Mouse (Mus musculus) intestine, embryonic 14.5 days (tissue): ENCODE measurements around the gene Fpgs. TPM values are rescaled to one million over a fixed set of nuclear protein-coding genes. Genes with fewer than 3 reads are reported as not detected.
A peak's percentile ranks its signal among the peaks of the same experiment; 100 is the strongest.

Experiments
- ATAC-seq: fragments of 200-750 bp; cut with Nextera tagmentation; replicated peaks from 2 replicates; pipeline ENCODE4 v1.8.0; 2017; ENCODE audit warnings: low read depth, moderate number of reproducible peaks, moderate TSS enrichment, moderate library complexity; ENCODE audit not compliant: low FRiP score, low TSS enrichment
- DNase-seq: peaks from one replicate; pipeline ENCODE4 v3.0.0-alpha.2; 2018; ENCODE audit warnings: low spot score
- H3K27ac ChIP-seq: fragments of 300-500 bp; sonication (generic); 2 replicates; pipeline ENCODE4 v1.5.1; 2014; ENCODE audit warnings: low read depth, mild to moderate bottlenecking, control low read depth
- H3K27me3 ChIP-seq: fragments of 300-500 bp; sonication (generic); replicated peaks from 2 replicates; pipeline ENCODE4 v1.6.1; 2014; ENCODE audit warnings: low read length, control low read depth; ENCODE audit not compliant: control insufficient read depth, insufficient read depth
- H3K36me3 ChIP-seq: fragments of 300-500 bp; sonication (generic); 2 replicates; pipeline ENCODE4 v1.6.1; 2014; ENCODE audit warnings: low read length, control low read depth; ENCODE audit not compliant: control insufficient read depth, insufficient read depth
- H3K4me1 ChIP-seq: fragments of 300-500 bp; sonication (generic); replicated peaks from 2 replicates; pipeline ENCODE4 v1.6.1; 2014; ENCODE audit warnings: low read length, control low read depth, mixed read lengths; ENCODE audit not compliant: control insufficient read depth, insufficient read depth
- H3K4me2 ChIP-seq: fragments of 300-500 bp; sonication (generic); 2 replicates; pipeline ENCODE4 v1.6.1; 2014; ENCODE audit warnings: low read length
- H3K4me3 ChIP-seq: fragments of 300-500 bp; sonication (generic); 2 replicates; pipeline ENCODE4 v1.5.1; 2014; ENCODE audit warnings: low read depth, low read length, control low read depth, mixed read lengths
- H3K9ac ChIP-seq: fragments of 300-500 bp; sonication (generic); 2 replicates; pipeline ENCODE4 v1.6.1; 2014; ENCODE audit warnings: mild to moderate bottlenecking, low read length
- H3K9me3 ChIP-seq: fragments of 300-500 bp; sonication (generic); 2 replicates; pipeline ENCODE4 v1.6.1; 2016; ENCODE audit warnings: low read length, control low read depth; ENCODE audit not compliant: control insufficient read depth
- WGBS: fragments of 180-500 bp; shearing (Covaris S2); extraction: QIAGEN DNeasy Blood & Tissue Kit; methylation state at CpG from one replicate; pipeline ENCODE4 v1.1.7; 2014; 5-methylcytosine and 5-hydroxymethylcytosine counted together
- polyA plus RNA-seq: library from polyadenylated mRNA; unstranded; fragments of >200 nt; fragmentation: Nextera tagmentation; extraction: Ambion mirVana; gene quantifications from 2 replicates; pipeline ENCODE4 v1.2.1, GENCODE M21; 2014

Fpgs gene
- polyA plus RNA-seq, 1 experiment from 2014 or later, result 35.6 TPM

GRCm38 (mm10) chr2:32687562-32687961, 16.4 kb downstream of the Fpgs start:
- H3K36me3 ChIP-seq, result peaks cover 57% of the 10 kb centered on the region
- DNase-seq (no peak), ATAC-seq (no peak)
- H3K4me1 ChIP-seq, result peaks cover 6% of the 10 kb centered on the region
- no peaks in the 10 kb centered on the region for H3K27me3 ChIP-seq
- H3K4me3 ChIP-seq, result no peak overlapping the region
- H3K4me2 ChIP-seq, result no peak overlapping the region
- H3K27ac ChIP-seq, result no peak overlapping the region
- WGBS, result 93% methylated on average over 8 of the region's 8 CpGs
- no peaks in the 10 kb centered on the region for H3K9me3 ChIP-seq
- H3K9ac ChIP-seq, result no peak overlapping the region

GRCm38 (mm10) chr2:32686640-32687039, 17.3 kb downstream of the Fpgs start:
- 88% methylated on average over 6 of the region's 6 CpGs for WGBS
- Histone ChIP-seq H3K4me3 (no peak overlapping the region), H3K27ac (no peak overlapping the region), H3K9ac (no peak overlapping the region), H3K9me3 (no peaks in the 10 kb centered on the region), H3K36me3 (peaks cover 64% of the 10 kb centered on the region), H3K4me1 (peaks cover 8% of the 10 kb centered on the region; the same call in 1 of the 2 replicates), H3K4me2 (no peak overlapping the region), H3K27me3 (no peaks in the 10 kb centered on the region)
- ATAC-seq (no peak), DNase-seq (no peak)

GRCm38 (mm10) chr2:32685807-32686206, 18.1 kb downstream of the Fpgs start:
- H3K4me1 ChIP-seq, result peaks cover 13% of the 10 kb centered on the region; the same call in 1 of the 2 replicates
- peaks cover 69% of the 10 kb centered on the region for H3K36me3 ChIP-seq

GRCm38 (mm10) chr2:32684681-32685428, 19.1 kb downstream of the Fpgs start:
- Histone ChIP-seq H3K36me3 (peaks cover 69% of the 10 kb centered on the region), H3K27ac (no peak overlapping the region)
- WGBS, result 87% methylated on average over 15 of the region's 15 CpGs

More at GRCm38 (mm10) chr2:32685807-32686206, 18.1 kb downstream of the Fpgs start:
- Histone ChIP-seq H3K9me3 (no peaks in the 10 kb centered on the region), H3K4me2 (no peak overlapping the region), H3K4me3 (no peak overlapping the region), H3K27ac (no peak overlapping the region), H3K27me3 (no peaks in the 10 kb centered on the region), H3K9ac (no peak overlapping the region)
- no peak for DNase-seq
- no peak for ATAC-seq
- 81% methylated on average over 3 of the region's 3 CpGs for WGBS

GRCm38 (mm10) chr2:32683701-32684100, 20.2 kb downstream of the Fpgs start:
- peaks cover 72% of the 10 kb centered on the region for H3K36me3 ChIP-seq
- no peaks in the 10 kb centered on the region for H3K9me3 ChIP-seq
- DNase-seq (no peak), ATAC-seq (no peak)
- H3K4me3 ChIP-seq, result no peak overlapping the region
- H3K4me1 ChIP-seq, result peaks cover 13% of the 10 kb centered on the region
- H3K27ac ChIP-seq, result no peak overlapping the region
- H3K4me2 ChIP-seq, result no peak overlapping the region
- H3K9ac ChIP-seq, result no peak overlapping the region
- 93% methylated on average over 10 of the region's 10 CpGs for WGBS
- no peaks in the 10 kb centered on the region for H3K27me3 ChIP-seq

More at GRCm38 (mm10) chr2:32684681-32685428, 19.1 kb downstream of the Fpgs start:
- no peak overlapping the region for H3K9ac ChIP-seq
- DNase-seq (no peak), ATAC-seq (no peak)
- H3K4me1 ChIP-seq, result peaks cover 13% of the 10 kb centered on the region
- no peaks in the 10 kb centered on the region for H3K9me3 ChIP-seq
- no peak overlapping the region for H3K4me2 ChIP-seq
- no peaks in the 10 kb centered on the region for H3K27me3 ChIP-seq
- H3K4me3 ChIP-seq, result no peak overlapping the region

GRCm38 (mm10) chr2:32682721-32683417, 21.1 kb downstream of the Fpgs start:
- peaks cover 13% of the 10 kb centered on the region for H3K4me1 ChIP-seq
- H3K27me3 ChIP-seq, result no peaks in the 10 kb centered on the region
- H3K9ac ChIP-seq, result no peak overlapping the region
- no peak overlapping the region for H3K4me3 ChIP-seq
- peaks cover 67% of the 10 kb centered on the region for H3K36me3 ChIP-seq
- no peak overlapping the region for H3K27ac ChIP-seq
- no peak overlapping the region for H3K4me2 ChIP-seq
- no peaks in the 10 kb centered on the region for H3K9me3 ChIP-seq
- WGBS, result 78% methylated on average over 14 of the region's 14 CpGs
- no peak for DNase-seq
- ATAC-seq, result no peak

GRCm38 (mm10) chr2:32681754-32682153, 22.2 kb downstream of the Fpgs start:
- Histone ChIP-seq H3K27ac (peak overlapping the region; percentile 76; the same call in 1 of the 2 replicates), H3K4me3 (no peak overlapping the region), H3K9ac (no peak overlapping the region), H3K9me3 (0 out of 2 replicates have a peak, but pooled peaks cover 2% of the 10 kb centered on the region), H3K36me3 (peaks cover 56% of the 10 kb centered on the region), H3K4me1 (peaks cover 13% of the 10 kb centered on the region), H3K27me3 (no peaks in the 10 kb centered on the region), H3K4me2 (no peak overlapping the region)
- 56% methylated on average over 6 of the region's 6 CpGs for WGBS
- ATAC-seq (no peak), DNase-seq (peak; percentile 55)

- no peak for DNase-seq
- WGBS, result 87% methylated on average over 19 of the region's 19 CpGs
- 0 out of 2 replicates have a peak, but pooled peaks have one; percentile 13 for ATAC-seq
- H3K27me3 ChIP-seq, result no peaks in the 10 kb centered on the region
- H3K4me2 ChIP-seq, result no peak overlapping the region
- no peak overlapping the region for H3K4me3 ChIP-seq
- H3K27ac ChIP-seq, result peak overlapping the region; percentile 76
- H3K4me1 ChIP-seq, result peaks cover 13% of the 10 kb centered on the region
- no peak overlapping the region for H3K9ac ChIP-seq
- peaks cover 49% of the 10 kb centered on the region for H3K36me3 ChIP-seq
- H3K9me3 ChIP-seq, result 0 out of 2 replicates have a peak, but pooled peaks cover 3% of the 10 kb centered on the region
Measured at GRCm38 (mm10) chr2:32680961-32681650, 22.8 kb downstream of the Fpgs start.
